Mouse (Mus musculus): ENCODE data around the gene Atp2a1. TPM values are rescaled to one million over a fixed set of nuclear protein-coding genes. Genes with fewer than 3 reads are reported as not detected.

Gene Atp2a1
- total and polyA plus RNA-seq, 3 experiments: 0.04 to 0.47 TPM; not detected in 1

GRCm38 (mm10) chr7:126440134-126440533, 22.8 kb downstream of the Atp2a1 start:
- no peak overlapping the region for H3K27ac ChIP-seq (ENCODE audit: control insufficient read depth, low read depth, low read length)
- H3K36me3 ChIP-seq (ENCODE audit: control insufficient read depth in 1 of 2, insufficient read depth in 2 of 2, low read length in 2 of 2): no peaks in the 10 kb centered on the region

GRCm38 (mm10) chr7:126436851-126437250, 26.1 kb downstream of the Atp2a1 start:
- no peak overlapping the region for H3K4me3 ChIP-seq (ENCODE audit: control insufficient read depth in 1 of 2, insufficient read depth in 1 of 2, low read depth in 2 of 2, low read length in 2 of 2)
- H3K27ac ChIP-seq (ENCODE audit: control insufficient read depth, low read depth, low read length): no peak overlapping the region
- no peaks in the 10 kb centered on the region for H3K9me3 ChIP-seq (replicated peaks; ENCODE audit: insufficient read depth, low read length)
- peak; percentile 71 for DNase-seq (ENCODE audit: low read depth, low spot score)
- no peak overlapping the region for H3K9ac ChIP-seq (ENCODE audit: control insufficient read depth, low read depth, low read length, poor library complexity, severe bottlenecking)
- no peaks in the 10 kb centered on the region for H3K4me1 ChIP-seq (ENCODE audit: control insufficient read depth in 1 of 2, insufficient read depth in 2 of 2, low read length in 2 of 2)
- H3K27me3 ChIP-seq (ENCODE audit: control insufficient read depth in 1 of 2, insufficient read depth in 2 of 2, low read length in 2 of 2): no peaks in the 10 kb centered on the region
- no peaks in the 10 kb centered on the region for H3K79me2 ChIP-seq (ENCODE audit: control insufficient read depth, insufficient read depth, low read length, poor library complexity)
- no peaks in the 10 kb centered on the region for H3K36me3 ChIP-seq (ENCODE audit: control insufficient read depth in 1 of 2, insufficient read depth in 2 of 2, low read length in 2 of 2)
- TF ChIP-seq POLR2A (IDR thresholded peaks at IDR 0.05; ENCODE audit: control insufficient read depth in 1 of 2, insufficient read depth in 1 of 2, low read depth in 1 of 2, low read length in 2 of 2, poor library complexity in 1 of 2): no peak
- TF ChIP-seq CHD1 (IDR thresholded peaks at IDR 0.05; ENCODE audit: low read depth, low read length): no peak
- no peak for TF ChIP-seq KAT2A (conservative IDR thresholded peaks at IDR 0.05; ENCODE audit: low read depth, low read length)
- no peak for TF ChIP-seq BHLHE40 (IDR thresholded peaks at IDR 0.05; ENCODE audit: borderline replicate concordance, low read depth, low read length)
- peak; percentile 83 for TF ChIP-seq SMC3 (IDR thresholded peaks at IDR 0.05; ENCODE audit: low read depth, low read length)
- TF ChIP-seq MAZ (IDR thresholded peaks at IDR 0.05; ENCODE audit: low read depth, low read length): no peak
- no peak for TF ChIP-seq NRF1 (IDR thresholded peaks at IDR 0.05; ENCODE audit: insufficient read depth, low read depth, low read length, poor library complexity, severe bottlenecking)
- peak; percentile 68 for TF ChIP-seq RAD21 (IDR thresholded peaks at IDR 0.05; ENCODE audit: low read depth, low read length)
- peak; percentile 88 to 98 (median 94) for TF ChIP-seq CTCF (IDR thresholded peaks at IDR 0.05 in 2 of 3, conservative IDR thresholded peaks at IDR 0.05 in 1 of 3; ENCODE audit: control insufficient read depth in 1 of 3, insufficient read depth in 1 of 3, low read depth in 2 of 3, low read length in 3 of 3, poor library complexity in 1 of 3, severe bottlenecking in 1 of 3)
- no peak for TF ChIP-seq SIN3A (IDR thresholded peaks at IDR 0.05; ENCODE audit: low read length)
- TF ChIP-seq TBP (IDR thresholded peaks at IDR 0.05; ENCODE audit: low read depth, low read length): no peak
- peak; percentile 59 for TF ChIP-seq ZC3H11A (IDR thresholded peaks at IDR 0.05; ENCODE audit: low read depth, low read length)
- TF ChIP-seq ZMIZ1 (IDR thresholded peaks at IDR 0.05; ENCODE audit: low read depth, low read length): no peak
- TF ChIP-seq MEF2A (IDR thresholded peaks at IDR 0.05; ENCODE audit: extremely low read depth, insufficient replicate concordance, low read depth, low read length, poor library complexity, severe bottlenecking): no peak
- no peak for TF ChIP-seq HCFC1 (IDR thresholded peaks at IDR 0.05; ENCODE audit: low read depth, low read length)
- no peak for TF ChIP-seq GABPA (IDR thresholded peaks at IDR 0.05; ENCODE audit: low read depth, low read length)
- TF ChIP-seq POLR2AphosphoS2 (IDR thresholded peaks at IDR 0.05; ENCODE audit: low read length): no peak
- no peak for TF ChIP-seq UBTF (IDR thresholded peaks at IDR 0.05; ENCODE audit: borderline replicate concordance, insufficient read depth, low read depth, low read length)
- TF ChIP-seq ETS1 (IDR thresholded peaks at IDR 0.05; ENCODE audit: low read depth, low read length): no peak
- no peak for TF ChIP-seq TCF12 (IDR thresholded peaks at IDR 0.05; ENCODE audit: low read depth, low read length)

More at GRCm38 (mm10) chr7:126440134-126440533, 22.8 kb downstream of the Atp2a1 start:
- Histone ChIP-seq H3K4me1 (ENCODE audit: control insufficient read depth in 1 of 2, insufficient read depth in 2 of 2, low read length in 2 of 2) (no peaks in the 10 kb centered on the region), H3K9me3 (replicated peaks; ENCODE audit: insufficient read depth, low read length) (no peaks in the 10 kb centered on the region), H3K9ac (ENCODE audit: control insufficient read depth, low read depth, low read length, poor library complexity, severe bottlenecking) (no peak overlapping the region), H3K27me3 (ENCODE audit: control insufficient read depth in 1 of 2, insufficient read depth in 2 of 2, low read length in 2 of 2) (no peaks in the 10 kb centered on the region), H3K4me3 (ENCODE audit: control insufficient read depth in 1 of 2, insufficient read depth in 1 of 2, low read depth in 2 of 2, low read length in 2 of 2) (no peak overlapping the region), H3K79me2 (ENCODE audit: control insufficient read depth, insufficient read depth, low read length, poor library complexity) (no peaks in the 10 kb centered on the region)
- DNase-seq (ENCODE audit: low read depth, low spot score): no peak
- no peak for TF ChIP-seq JUND (IDR thresholded peaks at IDR 0.05; ENCODE audit: low read depth, low read length)
